Mouse (Mus musculus): ENCODE measurements at regions not wholly inside any gene's neighbourhood (a gene's known extent, or its start where the extent isn't known, plus 50 kb on each side); places are given as distances from the start of the nearest gene placed in this dataset.
A peak's percentile ranks its signal among the peaks of the same experiment; 100 is the strongest.

DNA sequence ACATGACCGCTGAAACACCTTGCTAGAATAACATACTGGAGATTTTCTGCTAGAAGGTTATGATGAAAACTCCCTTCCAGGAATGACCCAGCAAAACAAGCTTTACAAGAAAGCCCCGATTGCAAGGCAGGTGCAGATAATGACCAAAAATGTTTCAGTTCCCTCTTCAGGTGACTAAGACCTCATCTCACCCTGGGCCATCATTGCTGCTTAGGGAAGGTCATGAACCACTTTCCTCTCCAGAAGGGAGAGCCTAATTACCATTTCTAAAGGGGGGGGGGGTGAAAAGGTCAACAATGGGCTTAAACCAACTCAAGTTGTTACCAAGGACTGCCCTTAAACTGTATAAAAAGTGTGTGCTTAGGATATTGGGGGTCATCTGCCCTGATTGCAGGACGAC is 59.8 kb upstream of the Speer4c start:
- DNase-seq (ENCODE audit: low spot score) = no peak

- no peak for DNase-seq (ENCODE audit: low spot score)
These were observed 60.5 kb upstream of the Speer4c start for GRCm38 (mm10) chr5:15774567-15774966.

DNA sequence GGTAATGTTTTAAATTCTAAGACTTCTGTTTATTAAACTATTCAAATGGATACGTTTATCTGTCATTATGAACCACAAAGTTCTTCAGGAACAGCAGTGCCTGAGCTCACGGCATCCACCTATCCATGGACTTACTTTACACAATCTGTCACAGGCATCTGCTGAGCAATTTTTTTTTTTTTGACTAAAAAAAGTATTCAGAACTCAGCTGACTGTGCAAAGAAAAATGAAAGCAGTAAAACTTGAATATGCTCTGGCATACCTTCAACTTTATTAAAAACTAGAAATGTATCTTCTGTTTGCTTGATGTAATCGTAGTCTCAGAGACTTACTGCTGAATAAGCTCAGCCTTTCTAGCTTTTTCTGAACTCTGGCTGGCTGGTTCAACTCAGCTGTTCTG is 62.0 kb upstream of the Speer4c start:
- no peak for DNase-seq (ENCODE audit: low spot score)

DNA sequence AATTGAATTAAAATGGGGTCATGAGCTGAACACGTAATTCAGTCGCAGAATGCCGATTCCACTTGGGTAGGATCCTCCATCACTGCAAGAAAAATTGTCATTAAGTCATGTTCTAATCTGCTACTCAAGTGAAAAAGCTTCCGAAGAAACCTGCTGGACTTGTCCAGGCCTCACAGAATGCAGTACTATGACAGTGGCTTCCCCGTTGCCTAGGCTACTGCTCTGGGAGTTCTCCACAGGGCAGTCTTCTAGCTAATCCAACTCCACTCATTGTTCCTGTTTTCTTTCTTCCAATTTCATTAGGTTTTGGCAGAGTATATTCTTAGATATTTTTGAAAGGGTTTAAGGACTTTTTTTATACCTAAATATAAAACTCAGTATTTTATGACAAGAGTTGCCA is 89.5 kb upstream of the Speer4c start:
- DNase-seq (ENCODE audit: low spot score) = no peak

DNA sequence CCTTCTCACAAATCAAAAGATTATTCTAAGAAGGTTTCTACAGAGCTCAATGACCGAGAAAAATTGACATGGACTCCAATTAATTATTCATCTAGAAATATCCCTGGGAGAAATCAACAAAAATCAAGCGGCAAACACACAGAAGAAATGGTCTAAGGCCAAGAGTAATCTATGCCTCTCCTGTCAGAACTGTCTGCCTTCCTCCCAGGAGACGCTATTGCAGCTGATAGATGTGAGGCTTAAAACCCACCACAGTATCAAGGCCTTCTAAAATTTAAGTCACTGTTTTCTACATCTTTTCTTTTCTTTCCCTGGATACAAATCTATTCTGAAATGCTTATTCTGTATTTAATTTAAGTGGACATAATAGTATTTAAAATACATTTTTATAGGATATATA is 102.8 kb upstream of the Speer4c start:
- no peak for DNase-seq (ENCODE audit: low spot score)

- DNase-seq (ENCODE audit: low spot score) = no peak
These were observed 103.3 kb upstream of the Speer4c start for GRCm38 (mm10) chr5:15817366-15817765.

DNA sequence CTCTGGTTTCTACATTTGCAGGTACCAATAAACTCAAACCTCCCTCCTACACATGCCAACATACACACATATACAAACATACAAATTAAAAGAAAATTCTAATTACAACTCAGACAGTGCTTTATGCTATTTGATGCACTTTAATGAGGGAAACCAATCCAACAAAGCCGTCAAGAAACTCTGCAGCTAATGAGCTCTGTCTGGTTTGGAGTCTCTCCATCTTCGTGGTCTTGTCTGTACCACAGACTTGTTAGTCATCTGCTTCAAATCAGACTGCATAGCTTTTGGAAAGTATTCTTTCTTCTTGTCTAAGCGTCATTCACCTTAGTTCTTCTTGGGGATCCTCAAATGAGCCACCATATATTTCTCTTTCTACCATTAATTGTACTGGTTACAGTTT is 108.9 kb upstream of the Speer4c start:
- no peak for DNase-seq (ENCODE audit: low spot score)

- DNase-seq (ENCODE audit: low spot score) = no peak
These were observed 103.0 kb upstream of the Cacna2d1 start for GRCm38 (mm10) chr5:15831527-15831926.

GRCm38 (mm10) chr5:15832338-15832737 is 102.2 kb upstream of the Cacna2d1 start:
- peak; percentile 7 for DNase-seq (ENCODE audit: low spot score)

GRCm38 (mm10) chr5:15838108-15838972 is 96.2 kb upstream of the Cacna2d1 start:
- peak; percentile 57 for DNase-seq (ENCODE audit: low spot score)

- no peak for DNase-seq (ENCODE audit: low spot score)
These were observed 87.7 kb upstream of the Cacna2d1 start for GRCm38 (mm10) chr5:15846790-15847189.

DNA sequence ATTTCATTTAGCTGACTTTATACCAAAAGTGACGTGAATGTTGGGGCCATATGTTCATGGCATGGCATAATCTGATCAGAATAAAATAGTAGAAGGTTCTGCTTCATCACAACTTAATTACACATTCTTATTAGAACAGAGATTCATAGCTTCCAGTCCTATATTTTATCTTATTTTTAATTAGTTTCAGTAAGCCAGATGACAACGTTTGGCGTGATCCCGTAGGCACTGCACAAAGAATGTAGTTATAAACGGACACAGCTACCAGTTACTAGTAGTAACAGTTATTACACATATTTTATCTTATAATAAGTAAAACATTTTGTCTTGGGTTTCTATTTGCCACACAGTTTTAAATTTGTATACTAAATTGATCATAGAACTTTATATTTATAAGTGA is 85.0 kb upstream of the Cacna2d1 start:
- no peak for DNase-seq (ENCODE audit: low spot score)

GRCm38 (mm10) chr5:15850126-15850801 is 84.2 kb upstream of the Cacna2d1 start:
- no peak for DNase-seq (ENCODE audit: low spot score)

- no peak for DNase-seq (ENCODE audit: low spot score)
These were observed 79.7 kb upstream of the Cacna2d1 start for GRCm38 (mm10) chr5:15854752-15855151.

GRCm38 (mm10) chr5:15857034-15857433 is 77.5 kb upstream of the Cacna2d1 start:
- DNase-seq (ENCODE audit: low spot score) = no peak

DNA sequence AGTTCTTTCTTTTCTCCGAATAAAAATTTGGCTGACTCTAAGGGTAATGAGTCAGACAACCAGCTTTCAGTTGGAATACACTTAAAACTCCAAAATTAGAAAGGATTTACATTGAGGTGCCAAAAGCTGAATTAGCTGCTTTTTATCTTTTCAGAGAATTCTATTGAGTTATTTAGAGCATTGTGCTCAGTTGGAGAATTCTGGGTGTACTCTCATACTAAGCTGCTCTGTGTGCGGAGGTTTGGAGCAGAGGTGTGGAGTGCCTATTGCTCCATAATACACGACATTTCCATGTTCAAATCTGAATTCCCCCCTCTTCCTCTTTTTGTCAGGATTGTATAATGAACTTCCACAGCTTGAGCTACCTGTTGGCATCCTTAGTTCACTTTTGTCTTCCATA is 60.4 kb upstream of the Cacna2d1 start:
- DNase-seq (ENCODE audit: low spot score) = no peak

- no peak for DNase-seq (ENCODE audit: low spot score)
These were observed 51.5 kb upstream of the Cacna2d1 start for GRCm38 (mm10) chr5:15883004-15883403.

All from lung, postnatal 25 days (tissue).